Mouse (Mus musculus) layer of hippocampus, adult 11-12 months (tissue): Measurements from ENCODE around the gene Arvcf.

Experiments
- DNase-seq: peaks from one replicate; pipeline ENCODE4 v3.0.0; 2022; ENCODE audit warnings: low spot score

The Arvcf gene

GRCm38 (mm10) chr16:18411026-18411649, 63.2 kb downstream of the Arvcf start:
- no peak for DNase-seq

GRCm38 (mm10) chr16:18411802-18412476, 64.0 kb downstream of the Arvcf start:
- peak; percentile 58 for DNase-seq

GRCm38 (mm10) chr16:18413032-18413816, 65.2 kb downstream of the Arvcf start:
- peak; percentile 51 for DNase-seq

- DNase-seq, result peak; percentile 53
Measured at GRCm38 (mm10) chr16:18416094-18416761, 68.2 kb downstream of the Arvcf start.

GRCm38 (mm10) chr16:18416837-18417236, 68.9 kb downstream of the Arvcf start:
- no peak for DNase-seq

- DNase-seq, result no peak
Measured at GRCm38 (mm10) chr16:18417491-18417890, 69.5 kb downstream of the Arvcf start.

GRCm38 (mm10) chr16:18418756-18419602, 71.0 kb downstream of the Arvcf start:
- no peak for DNase-seq

- DNase-seq, result no peak
Measured at GRCm38 (mm10) chr16:18419603-18420026, 71.6 kb downstream of the Arvcf start.

- no peak for DNase-seq
Measured at GRCm38 (mm10) chr16:18420571-18420970, 72.6 kb downstream of the Arvcf start.

GRCm38 (mm10) chr16:18423203-18423914, 75.4 kb downstream of the Arvcf start:
- DNase-seq, result no peak

- DNase-seq, result no peak
Measured at GRCm38 (mm10) chr16:18423915-18424265, 75.9 kb downstream of the Arvcf start.

- no peak for DNase-seq
Measured at GRCm38 (mm10) chr16:18424364-18425045, 76.5 kb downstream of the Arvcf start.

GRCm38 (mm10) chr16:18425475-18426214, 77.7 kb downstream of the Arvcf start:
- DNase-seq, result no peak

GRCm38 (mm10) chr16:18426215-18426791, 78.3 kb downstream of the Arvcf start, which contains the start of gene Txnrd2:
TSS of gene Txnrd2 (plus strand) at chr16:18426384.
- DNase-seq, result peak; percentile 78

- no peak for DNase-seq
Measured at GRCm38 (mm10) chr16:18426802-18427280, 78.9 kb downstream of the Arvcf start, which contains the start of gene Comt. TSS of gene Comt (minus strand) at chr16:18426852.

GRCm38 (mm10) chr16:18428011-18428515, 80.1 kb downstream of the Arvcf start:
- no peak for DNase-seq

- DNase-seq, result no peak
Measured at GRCm38 (mm10) chr16:18428516-18429042, 80.6 kb downstream of the Arvcf start.

- no peak for DNase-seq
Measured at GRCm38 (mm10) chr16:18429641-18430040, 81.7 kb downstream of the Arvcf start.
